Mouse (Mus musculus) heart, postnatal 4 days (tissue): ENCODE results near the gene Gria1. TPM values are rescaled to one million over a fixed set of nuclear protein-coding genes. Genes with fewer than 3 reads are reported as not detected.

Source experiments
- DNase-seq: peaks from one replicate; pipeline ENCODE4 v3.0.0; 2021
- total RNA-seq, 2 experiments: library from RNA; stranded (reverse); gene quantifications; 2 replicates each; pipeline ENCODE4 v1.2.3; 2021

The Gria1 gene
- total RNA-seq, 2 experiments from 2014 or later = 0.99 to 1.2 TPM

DNA sequence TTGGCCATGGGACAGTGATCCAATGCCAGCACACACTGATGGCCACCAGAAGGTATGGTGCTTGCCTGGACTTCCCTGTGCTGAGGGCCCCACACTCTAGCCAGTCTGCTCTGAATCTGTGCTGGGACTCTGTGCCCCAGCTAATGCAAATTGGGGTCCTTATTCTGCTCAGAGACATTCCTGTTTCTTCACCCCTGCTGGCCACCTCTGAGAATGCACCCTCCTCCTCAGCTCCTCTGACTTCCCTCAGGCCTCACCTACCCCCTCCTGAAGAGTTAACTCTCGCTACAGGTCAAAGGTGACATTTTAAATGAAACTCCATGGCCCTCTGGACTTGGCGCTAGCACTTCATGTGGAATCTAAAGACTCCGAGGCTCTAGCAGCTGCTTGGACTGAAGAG lies 165.4 kb downstream of the Gria1 start:
- peak; percentile 9 for DNase-seq

DNA sequence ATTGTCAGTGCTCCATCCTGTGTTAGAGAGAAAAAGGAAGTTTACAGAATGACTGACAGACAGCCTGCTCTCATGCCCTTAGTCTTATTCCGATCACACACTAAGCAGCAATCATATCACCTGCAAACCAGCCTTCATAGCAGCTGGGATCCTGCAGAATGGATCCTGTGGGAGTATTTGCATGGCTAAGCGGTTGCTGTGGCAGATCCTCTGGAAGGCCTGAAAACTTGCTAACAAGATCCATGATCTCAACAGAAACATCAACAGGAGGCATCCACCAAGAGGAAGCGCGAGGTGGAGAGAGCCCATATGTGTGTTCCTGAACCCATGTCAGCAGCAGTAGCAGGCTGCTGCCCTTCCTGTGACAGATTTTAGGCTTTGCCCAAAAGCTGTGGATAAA lies 173.0 kb downstream of the Gria1 start:
- no peak for DNase-seq

DNA sequence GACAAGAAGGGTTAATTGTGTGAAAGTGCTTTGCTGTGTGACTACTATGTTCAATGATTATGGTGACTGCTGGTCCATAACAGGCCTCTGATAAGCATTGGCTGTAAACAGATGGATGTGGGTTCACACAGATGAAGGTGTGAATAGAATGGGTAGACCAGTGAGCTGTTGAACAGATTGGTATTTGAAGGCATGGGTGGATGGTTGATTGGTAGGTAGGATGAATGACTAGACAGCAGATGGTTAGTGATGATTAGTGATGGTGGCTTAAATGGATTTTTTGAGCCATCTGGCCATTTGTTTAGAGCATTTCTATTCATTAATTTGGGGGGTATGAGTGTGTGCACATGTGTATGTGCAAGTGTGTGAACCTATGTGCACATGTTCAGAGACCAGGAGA lies 173.9 kb downstream of the Gria1 start:
- DNase-seq = no peak

DNA sequence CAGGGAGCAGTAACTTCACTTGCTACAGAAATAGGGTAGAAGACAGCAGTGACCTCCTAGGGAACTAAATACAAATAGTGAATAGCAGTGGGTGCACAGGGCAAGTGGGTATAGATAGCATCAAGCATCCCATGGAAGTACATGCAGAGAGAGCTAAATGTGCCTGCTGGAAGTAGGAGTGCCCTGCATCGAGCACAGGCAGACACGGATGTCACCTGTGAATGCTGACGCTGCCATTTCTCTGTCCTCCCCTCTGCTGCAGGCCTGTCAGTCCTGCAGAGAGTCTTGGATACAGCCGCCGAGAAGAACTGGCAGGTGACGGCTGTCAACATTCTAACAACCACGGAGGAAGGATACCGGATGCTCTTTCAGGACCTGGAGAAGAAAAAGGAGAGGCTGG lies 178.2 kb downstream of the Gria1 start:
- DNase-seq = no peak

DNA sequence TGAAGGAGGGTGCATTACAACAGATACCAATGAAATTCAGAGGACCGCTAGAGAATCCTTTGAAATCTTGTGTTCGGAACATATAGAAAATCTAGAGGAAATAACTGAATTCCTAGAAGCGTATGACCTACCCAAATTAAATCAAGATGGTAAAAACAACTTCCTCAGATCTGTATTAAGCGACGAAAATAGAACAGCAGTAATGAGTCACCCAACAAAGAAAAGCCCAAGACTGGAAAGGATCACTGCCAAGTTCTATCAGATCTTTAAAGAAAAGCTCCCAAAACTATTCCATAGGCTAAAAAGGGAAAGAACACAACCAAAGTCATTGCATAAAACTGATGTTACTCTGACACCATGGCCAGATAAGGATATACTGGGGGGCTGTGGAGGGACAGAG lies 183.6 kb downstream of the Gria1 start:
- DNase-seq = no peak

DNA sequence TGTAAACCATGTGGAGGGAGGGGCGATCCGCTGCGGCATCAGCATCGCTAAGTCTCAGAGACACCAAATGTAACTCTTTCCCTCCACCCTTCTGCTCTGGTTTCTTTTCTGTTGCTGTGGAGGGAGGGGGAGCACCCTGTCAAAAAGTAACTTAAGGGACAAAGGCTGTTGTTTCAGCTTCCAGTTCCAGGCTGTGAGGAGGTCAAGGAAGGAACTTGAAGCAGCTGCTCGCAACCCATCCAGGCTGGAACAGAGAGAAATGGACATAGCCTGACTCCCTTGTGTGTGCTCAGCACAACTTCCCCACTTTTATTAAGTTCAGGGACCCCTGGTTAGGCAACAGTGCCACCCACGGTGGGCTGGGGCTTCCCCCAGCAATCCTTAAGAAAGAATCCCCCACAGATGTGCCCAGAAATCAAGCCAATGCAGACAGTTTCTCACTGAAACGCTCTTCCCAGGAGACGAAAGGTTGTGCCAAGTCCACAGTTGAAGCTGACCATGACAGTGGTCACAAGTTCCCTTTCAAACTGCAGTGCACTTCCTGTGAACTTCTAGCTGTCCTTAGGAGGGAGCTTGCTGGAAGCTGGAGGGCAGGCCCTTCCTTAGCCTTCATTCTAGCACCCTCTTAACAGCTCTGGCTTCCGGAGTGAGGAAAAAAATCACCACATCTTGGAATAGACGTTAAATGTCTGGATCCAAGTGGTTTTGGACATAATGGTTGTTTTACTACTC lies 190.2 kb downstream of the Gria1 start:
- peak; percentile 16 for DNase-seq

DNA sequence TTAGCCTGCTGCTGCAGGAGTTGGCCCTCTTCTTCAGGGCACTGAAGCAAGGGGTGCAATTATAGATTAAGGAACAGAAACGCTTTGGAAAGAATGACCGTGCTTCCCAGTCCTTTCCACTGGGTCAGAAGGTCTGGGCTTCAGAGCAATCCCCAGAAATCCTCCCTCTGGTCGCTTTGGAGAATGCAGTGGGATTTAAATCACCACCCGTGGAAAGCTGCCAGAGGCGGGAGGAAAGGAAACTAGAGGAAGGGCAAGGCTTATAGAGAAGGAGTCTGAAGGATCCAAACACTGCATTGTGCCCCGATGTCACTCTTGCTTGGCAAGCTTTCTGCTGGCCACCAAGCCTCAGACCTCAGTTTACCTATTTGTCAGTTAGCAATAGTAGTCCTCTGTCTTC lies 193.2 kb downstream of the Gria1 start:
- peak; percentile 62 for DNase-seq

DNA sequence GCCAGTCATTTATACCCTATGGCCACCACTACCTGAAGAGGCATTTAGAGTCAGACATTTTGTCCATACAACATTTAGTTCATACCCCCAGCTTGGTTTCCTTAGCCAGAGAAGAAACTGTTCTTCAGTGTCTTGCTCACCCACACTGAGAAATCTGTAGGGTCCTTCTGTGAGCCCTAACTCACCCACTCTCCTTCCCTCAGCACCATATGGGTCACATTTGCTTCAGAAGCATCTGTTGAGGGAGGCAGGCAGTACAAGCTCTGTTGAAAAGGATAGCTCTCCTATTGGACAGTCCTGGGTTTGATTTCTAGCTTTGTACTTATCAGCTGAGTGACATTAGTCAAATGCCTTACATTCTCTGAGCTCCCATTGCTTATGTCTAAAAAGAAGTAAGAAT lies 196.1 kb downstream of the Gria1 start:
- DNase-seq = no peak

DNA sequence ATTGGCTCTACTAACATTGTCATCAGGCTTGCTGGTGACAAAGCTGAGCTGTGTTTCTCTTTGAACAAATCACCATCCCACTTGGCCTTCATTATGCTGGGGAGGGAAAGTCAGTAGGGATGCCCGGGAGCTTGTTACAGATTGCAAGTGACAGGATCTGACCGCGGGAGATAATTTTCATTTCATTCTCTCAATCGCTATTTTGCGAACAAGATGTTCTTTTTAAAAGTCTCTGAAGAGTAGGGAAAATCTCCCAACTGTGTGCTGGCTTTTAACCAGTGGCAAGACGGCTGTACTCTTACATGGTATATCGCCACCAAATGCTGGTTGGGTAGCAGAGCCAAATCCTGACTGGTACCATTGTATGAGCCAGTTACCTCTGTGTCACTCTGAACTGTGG lies 202.9 kb downstream of the Gria1 start:
- DNase-seq = no peak

DNA sequence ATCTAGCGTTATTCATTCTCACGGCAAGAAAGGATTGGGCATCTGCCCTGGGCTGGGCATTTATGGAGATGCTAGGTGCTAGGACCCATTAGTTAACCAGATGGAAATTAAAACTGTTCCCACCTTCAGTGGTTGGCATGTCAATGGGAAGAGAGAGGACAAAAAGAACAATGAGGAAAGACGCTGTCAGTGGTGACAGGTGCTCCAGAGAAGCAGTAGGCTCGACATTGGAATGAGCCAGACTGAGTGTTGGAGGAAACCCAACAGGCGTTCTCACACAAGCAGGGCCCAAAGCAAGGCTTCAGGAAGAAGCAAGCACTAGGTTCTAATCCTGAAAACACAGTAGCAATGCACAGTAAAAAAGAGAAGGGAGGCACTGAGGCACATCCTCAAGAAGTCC lies 203.4 kb downstream of the Gria1 start:
- no peak for DNase-seq

DNA sequence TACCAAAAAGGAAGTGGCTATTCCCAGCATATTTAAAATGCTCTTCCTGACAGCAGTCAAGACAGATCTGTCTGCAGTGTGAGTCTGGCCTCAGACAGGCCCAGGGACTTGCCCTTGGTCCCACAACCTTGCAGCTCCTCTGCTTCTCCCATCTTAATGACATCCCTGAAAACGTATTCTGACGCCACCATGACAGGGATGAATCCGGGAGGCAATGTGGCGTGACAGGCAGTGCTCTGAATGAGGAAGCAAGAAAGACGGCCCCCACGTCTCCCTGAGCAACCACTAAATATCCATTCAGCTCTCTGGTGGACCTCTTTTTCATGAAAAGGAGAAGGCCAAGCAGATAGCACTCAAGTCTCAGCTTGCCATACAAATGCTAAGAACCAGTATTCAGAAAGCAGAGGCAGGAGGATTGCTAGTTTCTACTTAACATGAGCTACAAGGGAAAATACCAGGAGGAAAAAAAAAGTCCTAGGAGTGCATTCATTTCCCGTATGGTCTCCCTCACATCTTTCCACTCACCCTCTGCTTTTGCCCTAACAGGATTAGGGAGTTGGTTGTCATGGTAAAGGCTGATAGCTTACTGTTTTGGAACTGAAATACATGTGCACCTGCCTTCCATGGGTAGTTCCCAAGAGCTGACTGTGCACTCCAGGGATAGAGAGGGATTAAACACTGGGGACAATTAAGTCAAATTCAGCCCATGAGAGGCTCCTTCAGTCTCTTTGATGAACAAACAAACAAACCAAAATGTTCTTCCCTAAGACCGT lies 211.8 kb downstream of the Gria1 start:
- DNase-seq = no peak

DNA sequence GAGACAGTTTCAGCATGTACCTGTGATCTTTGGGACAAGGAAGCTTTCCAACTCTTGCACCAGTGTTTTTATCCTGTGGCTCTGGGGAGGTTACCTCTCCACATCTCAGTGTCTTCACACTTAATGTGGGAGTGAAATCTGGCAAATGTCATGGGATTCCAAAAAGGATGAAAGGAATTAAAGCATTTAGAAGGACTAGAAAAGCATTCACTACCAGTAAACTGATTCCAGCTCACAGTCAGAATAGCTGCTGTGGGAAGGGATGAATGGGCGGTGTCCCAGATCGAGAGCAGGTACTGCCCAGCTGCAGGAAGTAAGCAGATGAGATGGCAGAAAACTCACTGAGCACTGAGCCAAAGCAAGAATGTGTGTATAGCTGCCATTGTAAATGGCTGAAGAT lies 224.3 kb downstream of the Gria1 start:
- no peak for DNase-seq

DNA sequence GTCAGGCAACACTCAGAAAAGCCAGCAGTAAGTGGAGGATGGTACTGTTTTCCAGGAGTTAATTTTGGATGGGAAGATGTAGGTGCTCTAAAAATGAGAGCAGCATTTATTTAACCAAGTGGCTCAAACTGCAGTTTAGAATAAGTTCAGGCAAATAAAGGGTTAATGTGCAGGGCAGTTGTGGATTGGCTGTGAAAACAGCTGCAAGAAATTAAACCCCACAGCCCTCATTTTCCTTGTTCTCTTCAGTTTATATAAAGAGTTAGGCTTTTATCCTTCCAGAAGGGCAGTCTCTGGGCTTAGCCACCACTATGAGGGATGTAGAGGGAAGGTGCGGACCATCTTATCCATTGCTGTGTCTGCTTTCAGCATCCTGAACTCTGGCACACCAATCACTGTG lies 225.2 kb downstream of the Gria1 start:
- no peak for DNase-seq

DNA sequence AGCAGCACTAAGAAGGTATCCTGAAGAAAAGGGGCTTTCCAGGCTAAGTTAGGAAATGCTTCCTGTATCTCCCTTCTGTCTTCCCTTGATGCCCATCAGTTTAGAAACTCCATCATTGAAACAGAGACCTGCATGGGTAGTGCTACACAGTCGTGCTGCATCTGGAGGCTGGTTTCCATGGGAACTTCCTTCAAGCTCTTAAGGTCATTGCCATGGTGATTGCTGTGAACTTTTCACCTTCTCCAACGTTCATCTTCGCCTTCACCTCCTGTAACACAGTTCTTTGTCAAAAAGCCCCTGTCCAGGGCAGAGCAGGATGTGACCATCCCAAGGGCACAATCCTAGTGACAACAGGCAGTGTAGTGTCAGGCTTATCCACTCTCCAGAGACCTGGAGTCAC lies 228.6 kb downstream of the Gria1 start:
- DNase-seq = no peak

DNA sequence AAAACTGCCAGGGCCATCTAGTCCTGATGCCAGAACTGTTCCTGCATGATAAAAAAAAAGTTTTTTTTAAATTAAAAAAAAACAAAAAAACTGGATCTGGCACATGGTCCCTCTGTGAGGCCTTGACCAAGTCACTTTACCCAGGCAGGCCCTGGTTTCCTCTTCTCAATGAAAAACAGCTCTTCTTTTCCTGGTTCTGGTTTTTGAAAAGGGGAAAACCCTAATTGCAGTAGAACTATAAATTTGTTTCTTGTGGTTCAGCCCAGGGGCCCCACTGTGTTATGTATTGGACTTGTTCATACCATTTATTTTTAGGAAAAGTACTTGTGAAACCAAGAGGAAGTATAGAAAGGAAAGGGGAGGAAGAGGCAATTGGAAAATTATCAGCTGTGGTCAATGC lies 232.6 kb downstream of the Gria1 start:
- no peak for DNase-seq

DNA sequence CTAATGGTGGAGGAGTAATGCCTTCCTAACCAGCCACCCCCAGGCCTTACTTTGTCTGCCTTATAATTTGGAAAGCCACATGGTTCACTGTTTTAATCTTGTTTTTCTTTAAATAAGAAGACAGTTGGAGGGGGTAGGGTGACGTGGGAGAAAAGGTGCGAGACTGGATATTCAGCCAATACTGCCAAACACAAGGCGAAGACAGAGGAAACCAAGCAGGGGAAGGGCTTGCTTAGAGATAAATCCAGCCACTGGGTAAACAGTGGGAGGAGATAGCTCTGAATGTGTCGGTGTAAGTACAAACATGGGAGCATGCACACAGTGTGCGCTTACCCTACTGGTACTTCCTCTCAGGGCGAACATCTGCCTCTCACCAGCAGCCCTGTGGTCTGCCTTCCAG lies 233.4 kb downstream of the Gria1 start:
- DNase-seq = no peak

DNA sequence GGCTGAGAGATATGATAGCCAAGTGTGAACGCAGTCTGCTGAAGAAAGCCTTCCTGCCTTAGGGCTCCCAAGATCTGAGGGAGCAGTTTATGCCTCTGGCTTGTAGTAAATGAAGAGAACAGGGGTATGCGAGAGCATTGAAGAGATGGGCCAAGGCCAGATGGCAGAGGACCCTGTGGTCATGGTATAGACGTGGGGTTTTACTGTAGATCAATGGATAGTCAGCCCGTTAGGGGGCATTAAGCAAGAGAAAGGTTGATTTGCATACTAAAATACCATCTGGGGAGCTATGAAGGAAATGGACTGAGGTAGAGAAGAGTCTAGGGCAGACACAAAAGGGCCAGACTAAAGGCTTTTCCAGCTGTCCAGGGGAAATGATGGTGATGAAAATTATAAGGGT lies 237.7 kb downstream of the Gria1 start:
- no peak for DNase-seq

DNA sequence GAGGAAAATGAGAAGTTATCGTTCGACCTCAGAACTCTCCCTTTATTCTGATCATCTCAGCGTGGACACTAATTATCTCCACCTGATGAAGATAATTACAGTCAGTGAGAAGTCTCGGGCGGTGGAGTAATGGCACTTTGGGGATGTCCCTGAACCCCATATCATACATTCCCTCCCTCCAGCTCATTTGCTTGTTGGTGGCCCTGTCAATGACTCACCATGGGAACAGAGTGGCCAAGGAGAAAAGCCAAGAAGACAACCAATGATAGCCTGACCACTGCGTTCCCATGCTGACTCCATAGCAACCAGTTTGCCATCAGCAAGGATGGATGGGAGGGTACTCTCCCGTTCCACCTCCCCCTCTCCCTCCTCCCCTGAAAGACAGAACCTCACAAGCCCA lies 238.9 kb downstream of the Gria1 start:
- no peak for DNase-seq

DNA sequence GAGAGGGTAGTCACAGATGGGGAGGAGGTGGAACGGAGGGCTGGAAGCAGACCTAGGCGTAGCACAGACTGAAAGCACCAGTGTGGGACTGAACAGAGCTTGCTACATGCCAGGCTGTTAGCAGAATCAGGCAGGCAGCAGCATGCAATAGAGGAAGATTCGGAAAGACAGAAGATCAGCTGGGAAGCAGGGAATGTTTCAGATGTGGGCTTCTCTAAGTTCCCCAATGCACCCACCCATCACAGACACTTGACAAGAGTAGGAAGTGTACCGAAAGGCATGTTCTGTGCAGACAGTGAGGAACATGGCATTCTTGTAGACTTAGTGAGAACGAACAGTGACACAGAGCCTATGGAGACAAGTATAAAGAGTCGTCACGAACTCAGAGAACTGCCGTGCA lies 260.5 kb downstream of the Gria1 start:
- DNase-seq = no peak

DNA sequence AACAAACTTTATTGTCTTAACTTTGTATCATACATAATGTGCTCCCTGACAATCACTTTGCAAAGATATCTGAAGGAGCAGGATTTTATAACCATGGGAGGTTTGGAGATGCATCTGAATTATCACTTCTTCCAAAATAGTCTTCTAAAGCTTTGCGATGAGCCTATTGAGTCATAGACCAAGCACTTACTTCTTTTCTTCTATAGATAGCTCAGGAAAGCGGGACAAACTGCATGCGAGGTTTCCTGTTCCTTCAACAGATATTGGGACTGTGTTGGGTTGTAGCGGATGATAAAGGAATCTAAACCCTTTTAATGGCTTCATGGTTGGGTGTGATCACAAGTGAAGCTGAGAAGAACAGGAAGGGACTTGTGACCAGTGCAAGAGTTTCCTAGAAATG lies 263.5 kb downstream of the Gria1 start:
- DNase-seq = no peak

DNA sequence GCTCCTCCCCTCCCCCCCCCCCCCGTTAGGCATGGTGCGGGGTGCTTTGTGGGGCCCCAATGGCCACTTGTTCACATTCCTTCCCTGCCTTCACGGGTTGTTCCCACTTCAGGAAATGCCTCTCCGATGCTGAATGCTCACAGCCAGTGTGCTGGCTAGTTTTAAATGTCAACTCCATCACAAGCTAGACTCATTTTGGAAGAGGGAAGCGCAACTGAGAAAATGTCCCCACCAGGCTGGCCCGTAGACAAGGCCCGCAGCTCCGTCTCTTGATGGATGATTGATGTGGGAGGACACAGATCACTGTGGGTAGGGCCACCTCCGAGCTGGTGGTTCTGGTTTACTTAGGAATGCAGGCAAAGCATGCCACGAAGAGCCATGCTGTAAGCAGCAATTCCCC lies 266.9 kb downstream of the Gria1 start:
- DNase-seq = peak; percentile 5

DNA sequence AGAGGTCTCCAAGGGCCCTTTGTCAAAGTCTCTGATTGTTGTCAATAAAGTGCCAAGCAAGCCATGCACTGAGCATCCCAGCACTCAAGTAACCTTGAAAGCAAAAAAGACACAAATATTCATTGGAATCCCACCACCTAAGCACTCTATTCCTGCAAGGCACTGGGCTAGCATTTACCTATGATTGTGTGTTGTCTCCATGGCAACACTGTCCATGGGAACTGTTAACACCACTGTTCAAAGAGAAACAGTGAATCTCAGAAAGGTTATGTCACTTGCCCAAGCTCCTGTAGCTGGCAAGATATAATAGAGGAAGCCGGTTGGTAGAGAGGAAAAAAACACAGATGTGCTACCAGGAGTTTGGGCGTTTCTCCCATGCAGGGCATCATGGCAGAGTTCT lies 274.9 kb downstream of the Gria1 start:
- no peak for DNase-seq

DNA sequence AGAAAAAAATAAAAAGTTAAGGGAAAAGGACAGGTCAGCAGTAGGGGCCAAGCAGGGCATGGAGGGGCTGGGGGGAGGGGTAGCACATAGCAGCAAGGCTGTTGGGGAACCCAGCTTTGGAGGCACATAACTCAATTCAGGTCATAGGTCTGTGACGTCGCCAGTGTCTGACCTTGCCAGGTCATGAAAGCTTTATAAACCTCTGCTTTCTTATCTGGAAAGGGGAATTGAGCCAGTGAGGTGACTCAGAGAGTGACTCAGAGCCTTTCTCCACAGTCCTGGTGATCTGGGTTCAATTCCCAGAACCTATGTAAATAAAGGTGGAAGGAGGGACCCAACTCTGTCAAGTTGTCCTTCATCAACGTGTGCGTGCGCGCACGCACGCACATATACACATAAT lies 286.2 kb downstream of the Gria1 start:
- no peak for DNase-seq

DNA sequence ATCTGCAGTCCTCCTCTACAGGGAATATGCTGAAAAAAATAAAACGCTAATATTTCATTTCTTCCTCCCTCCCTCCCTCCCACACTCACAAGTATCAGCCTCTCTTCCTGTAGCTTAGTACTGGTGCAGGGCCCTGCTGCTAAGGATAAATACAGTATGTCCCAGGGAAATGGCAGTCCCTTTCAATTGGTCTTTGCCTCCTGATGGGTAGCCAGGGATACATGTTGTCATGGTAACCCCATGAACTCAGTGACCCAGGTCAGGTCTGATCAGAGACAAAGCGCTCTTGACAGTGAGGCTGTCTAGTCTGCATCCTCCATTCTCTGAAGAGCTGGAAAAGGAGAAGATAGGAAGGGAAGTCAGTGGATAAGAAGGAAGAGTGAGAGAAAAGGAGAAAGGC lies 287.1 kb downstream of the Gria1 start:
- DNase-seq = no peak
